Mouse (Mus musculus): ENCODE measurements around the gene Inpp4a. TPM values are rescaled to one million over a fixed set of nuclear protein-coding genes. Genes with fewer than 3 reads are reported as not detected.

The Inpp4a gene
- polyA plus RNA-seq, 1 experiment from 2014 or later: 12.7 TPM

- DNase-seq (ENCODE audit: low spot score): no peak
- Histone ChIP-seq H3K36me3 (replicated peaks) (peaks cover 31% of the 10 kb centered on the region), H3K4me3 (no peak overlapping the region), H3K9me3 (no peaks in the 10 kb centered on the region), H3K4me1 (0 out of 2 replicates have a peak, but pooled peaks cover 2% of the 10 kb centered on the region), H3K27me3 (replicated peaks; ENCODE audit: low read depth, poor library complexity, severe bottlenecking) (no peaks in the 10 kb centered on the region), H3K27ac (replicated peaks) (no peak overlapping the region)
- WGBS: 90% methylated on average over 7 of the region's 7 CpGs
Measured at GRCm38 (mm10) chr1:37368768-37369385, 69.2 kb downstream of the Inpp4a start.

GRCm38 (mm10) chr1:37376177-37376576 is 76.5 kb downstream of the Inpp4a start:
- H3K27me3 ChIP-seq (replicated peaks; ENCODE audit: low read depth, poor library complexity, severe bottlenecking): no peaks in the 10 kb centered on the region
- no peak for DNase-seq (ENCODE audit: low spot score)

DNA sequence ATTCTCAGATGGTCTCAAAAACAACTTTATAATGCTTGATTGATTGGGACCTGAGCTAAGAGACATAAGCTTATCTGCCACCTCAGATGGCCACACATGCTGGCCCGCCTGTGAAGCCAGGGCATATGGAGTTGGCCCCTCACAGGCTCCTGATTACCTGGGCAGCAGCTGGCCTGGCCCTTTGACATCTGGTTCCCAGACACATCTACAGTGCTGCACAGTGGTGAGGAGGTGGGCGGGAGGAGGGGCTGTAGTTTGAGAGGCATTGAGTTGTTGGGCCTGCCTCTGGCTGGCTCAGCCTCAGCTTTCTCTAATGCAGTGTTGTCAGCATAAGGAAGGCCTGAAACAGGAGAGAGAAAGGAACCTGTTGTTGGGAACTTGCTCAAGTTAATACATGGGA is 77.1 kb downstream of the Inpp4a start:
- peak; percentile 30 for DNase-seq (ENCODE audit: low spot score)
- Histone ChIP-seq H3K27ac (replicated peaks) (no peak overlapping the region), H3K4me1 (peaks cover 8% of the 10 kb centered on the region), H3K36me3 (replicated peaks) (peaks cover 23% of the 10 kb centered on the region), H3K4me3 (no peak overlapping the region), H3K9me3 (no peaks in the 10 kb centered on the region), H3K27me3 (replicated peaks; ENCODE audit: low read depth, poor library complexity, severe bottlenecking) (no peaks in the 10 kb centered on the region)
- WGBS: 72% methylated on average over 2 of the region's 2 CpGs

More at GRCm38 (mm10) chr1:37376177-37376576, 76.5 kb downstream of the Inpp4a start:
- no peaks in the 10 kb centered on the region for H3K9me3 ChIP-seq
- no peak overlapping the region for H3K27ac ChIP-seq (replicated peaks)
- peaks cover 8% of the 10 kb centered on the region for H3K4me1 ChIP-seq
- 85% methylated on average over 8 of the region's 8 CpGs for WGBS
- H3K36me3 ChIP-seq (replicated peaks): peaks cover 23% of the 10 kb centered on the region
- no peak overlapping the region for H3K4me3 ChIP-seq

DNA sequence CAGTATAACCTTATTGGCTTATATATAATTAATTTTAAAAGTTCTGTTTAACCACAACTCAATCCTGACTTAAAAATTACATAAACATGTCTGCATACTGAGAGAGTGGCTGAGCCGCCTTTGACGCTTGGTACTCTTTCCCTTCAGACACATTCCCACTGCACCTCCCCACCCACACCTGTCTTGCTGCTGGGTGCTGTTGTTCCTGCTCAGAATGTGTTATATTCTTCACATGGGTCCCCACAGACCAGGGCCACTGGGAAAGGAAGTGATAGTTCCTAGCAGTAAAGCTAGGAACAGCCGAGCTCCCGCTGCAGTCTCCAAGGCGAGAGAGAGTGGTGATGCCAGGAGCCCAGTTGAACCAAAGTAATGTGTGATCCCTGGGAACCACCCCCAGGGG is 78.4 kb downstream of the Inpp4a start:
- no peak for DNase-seq (ENCODE audit: low spot score)
- 94% methylated on average over 5 of the region's 5 CpGs for WGBS
- H3K27ac ChIP-seq (replicated peaks): no peak overlapping the region
- H3K9me3 ChIP-seq: no peaks in the 10 kb centered on the region
- peaks cover 23% of the 10 kb centered on the region for H3K36me3 ChIP-seq (replicated peaks)
- no peak overlapping the region for H3K4me3 ChIP-seq
- no peaks in the 10 kb centered on the region for H3K27me3 ChIP-seq (replicated peaks; ENCODE audit: low read depth, poor library complexity, severe bottlenecking)
- H3K4me1 ChIP-seq: peaks cover 6% of the 10 kb centered on the region

GRCm38 (mm10) chr1:37379536-37379935 is 79.9 kb downstream of the Inpp4a start:
- Histone ChIP-seq H3K9me3 (no peaks in the 10 kb centered on the region), H3K27me3 (replicated peaks; ENCODE audit: low read depth, poor library complexity, severe bottlenecking) (no peaks in the 10 kb centered on the region), H3K36me3 (replicated peaks) (peaks cover 23% of the 10 kb centered on the region), H3K4me3 (no peak overlapping the region), H3K4me1 (peaks cover 6% of the 10 kb centered on the region), H3K27ac (replicated peaks) (no peak overlapping the region)
- WGBS: 69% methylated on average over 4 of the region's 4 CpGs
- no peak for DNase-seq (ENCODE audit: low spot score)

DNA sequence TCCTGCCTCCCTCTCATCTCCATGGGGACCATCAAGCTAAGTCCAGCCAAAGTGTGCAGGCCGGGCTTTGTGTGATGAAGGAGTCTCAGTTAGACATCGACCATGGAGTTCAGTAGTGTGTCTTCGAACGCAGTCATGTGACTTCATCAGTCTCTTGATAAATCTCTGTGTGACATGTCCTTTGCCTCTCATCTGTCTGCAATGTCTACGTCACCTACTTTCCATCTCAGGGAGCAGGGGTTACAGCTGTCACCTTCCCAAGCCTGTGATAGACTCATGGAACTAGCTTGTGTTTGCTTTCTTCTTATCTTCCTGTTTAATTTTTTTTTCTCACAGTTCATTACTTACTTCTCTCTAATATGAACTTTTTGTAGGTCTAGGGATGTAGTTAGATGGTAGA is 81.2 kb downstream of the Inpp4a start:
- Histone ChIP-seq H3K4me1 (peaks cover 6% of the 10 kb centered on the region), H3K9me3 (no peaks in the 10 kb centered on the region), H3K27me3 (replicated peaks; ENCODE audit: low read depth, poor library complexity, severe bottlenecking) (no peaks in the 10 kb centered on the region), H3K36me3 (replicated peaks) (peaks cover 15% of the 10 kb centered on the region), H3K27ac (replicated peaks) (no peak overlapping the region), H3K4me3 (no peak overlapping the region)
- 95% methylated on average over 5 of the region's 5 CpGs for WGBS
- DNase-seq (ENCODE audit: low spot score): no peak

- H3K4me3 ChIP-seq: no peak overlapping the region
- H3K9me3 ChIP-seq: no peaks in the 10 kb centered on the region
- WGBS: 90% methylated on average over 3 of the region's 3 CpGs
- no peak overlapping the region for H3K27ac ChIP-seq (replicated peaks)
- no peaks in the 10 kb centered on the region for H3K27me3 ChIP-seq (replicated peaks; ENCODE audit: low read depth, poor library complexity, severe bottlenecking)
- DNase-seq (ENCODE audit: low spot score): no peak
- peaks cover 11% of the 10 kb centered on the region for H3K36me3 ChIP-seq (replicated peaks)
- H3K4me1 ChIP-seq: peaks cover 12% of the 10 kb centered on the region
Measured at GRCm38 (mm10) chr1:37384304-37384703, 84.6 kb downstream of the Inpp4a start.

- H3K36me3 ChIP-seq (replicated peaks): peaks cover 7% of the 10 kb centered on the region; the same call in 1 of the 2 replicates
- 75% methylated on average over 7 of the region's 7 CpGs for WGBS
- H3K9me3 ChIP-seq: no peaks in the 10 kb centered on the region
- no peak for DNase-seq (ENCODE audit: low spot score)
- H3K27me3 ChIP-seq (replicated peaks; ENCODE audit: low read depth, poor library complexity, severe bottlenecking): no peaks in the 10 kb centered on the region
- H3K4me1 ChIP-seq: peaks cover 13% of the 10 kb centered on the region
- H3K4me3 ChIP-seq: no peak overlapping the region
- peak overlapping the region; percentile 44; the same call in 1 of the 2 replicates for H3K27ac ChIP-seq (replicated peaks)
Measured at GRCm38 (mm10) chr1:37386448-37386971, 86.8 kb downstream of the Inpp4a start.

- Histone ChIP-seq H3K27ac (replicated peaks) (no peak overlapping the region), H3K4me3 (no peak overlapping the region), H3K36me3 (replicated peaks) (peaks cover 17% of the 10 kb centered on the region; the same call in 1 of the 2 replicates), H3K4me1 (peaks cover 5% of the 10 kb centered on the region; the same call in 1 of the 2 replicates), H3K9me3 (no peaks in the 10 kb centered on the region), H3K27me3 (replicated peaks; ENCODE audit: low read depth, poor library complexity, severe bottlenecking) (no peaks in the 10 kb centered on the region)
- 86% methylated on average over 5 of the region's 5 CpGs for WGBS
- no peak for DNase-seq (ENCODE audit: low spot score)
Measured at GRCm38 (mm10) chr1:37393174-37393573, 93.5 kb downstream of the Inpp4a start.

DNA sequence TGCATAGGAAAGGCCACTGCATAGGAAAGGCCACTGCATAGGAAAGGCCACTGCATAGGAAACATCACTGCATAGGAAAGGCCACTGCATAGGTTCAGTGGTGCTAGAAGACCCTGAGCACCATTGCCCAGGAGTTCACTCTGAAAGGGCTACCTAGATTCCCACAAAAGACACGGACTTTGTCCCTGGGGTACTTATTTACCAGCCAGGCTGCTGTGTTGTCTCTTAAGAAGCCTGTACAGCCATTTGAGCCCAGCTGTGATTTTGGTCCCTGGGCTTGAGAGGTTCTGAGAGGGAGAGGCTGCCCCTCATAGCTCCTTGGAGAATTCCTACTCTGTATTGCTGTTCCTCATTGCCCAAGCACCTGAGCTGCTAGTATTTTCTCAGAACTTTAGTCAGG is 96.8 kb downstream of the Inpp4a start:
- Histone ChIP-seq H3K9me3 (no peaks in the 10 kb centered on the region), H3K27me3 (replicated peaks; ENCODE audit: low read depth, poor library complexity, severe bottlenecking) (no peaks in the 10 kb centered on the region), H3K4me1 (no peaks in the 10 kb centered on the region; the same call in 1 of the 2 replicates), H3K36me3 (replicated peaks) (peaks cover 10% of the 10 kb centered on the region; the same call in 1 of the 2 replicates), H3K27ac (replicated peaks) (no peak overlapping the region), H3K4me3 (no peak overlapping the region)
- WGBS: 81% methylated on average over 1 of the region's 1 CpGs
- no peak for DNase-seq (ENCODE audit: low spot score)

DNA sequence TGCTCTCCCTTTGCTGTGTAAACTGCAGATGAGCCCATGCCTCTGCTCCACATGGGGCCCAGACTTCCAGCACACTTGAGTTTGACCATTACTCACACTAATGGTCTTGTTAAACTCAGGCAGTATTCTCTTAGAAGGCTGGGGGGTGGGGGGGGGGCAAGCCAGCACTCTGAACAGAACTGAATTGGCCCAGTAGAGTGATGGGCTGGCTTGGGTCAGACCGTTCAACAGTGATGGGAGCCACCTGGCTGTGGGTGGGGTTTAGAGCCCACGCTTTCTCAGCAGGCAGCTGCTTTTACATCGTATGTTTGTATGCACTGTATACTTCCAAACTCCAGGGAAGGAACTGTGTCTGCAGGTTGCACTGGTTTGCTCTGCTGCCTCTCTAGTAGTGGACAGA is 99.3 kb downstream of the Inpp4a start:
- H3K4me3 ChIP-seq: no peak overlapping the region
- no peak for DNase-seq (ENCODE audit: low spot score)
- H3K27me3 ChIP-seq (replicated peaks; ENCODE audit: low read depth, poor library complexity, severe bottlenecking): no peaks in the 10 kb centered on the region
- no peak overlapping the region for H3K27ac ChIP-seq (replicated peaks)
- H3K4me1 ChIP-seq: no peaks in the 10 kb centered on the region; the same call in 1 of the 2 replicates
- WGBS: 75% methylated on average over 3 of the region's 3 CpGs
- H3K9me3 ChIP-seq: no peaks in the 10 kb centered on the region
- H3K36me3 ChIP-seq (replicated peaks): peaks cover 5% of the 10 kb centered on the region; the same call in 1 of the 2 replicates

- H3K27me3 ChIP-seq (replicated peaks; ENCODE audit: low read depth, poor library complexity, severe bottlenecking): no peaks in the 10 kb centered on the region
- H3K4me1 ChIP-seq: no peaks in the 10 kb centered on the region; the same call in 1 of the 2 replicates
- H3K9me3 ChIP-seq: no peaks in the 10 kb centered on the region
- 83% methylated on average over 8 of the region's 8 CpGs for WGBS
- H3K4me3 ChIP-seq: no peak overlapping the region
- no peak for DNase-seq (ENCODE audit: low spot score)
- no peak overlapping the region for H3K27ac ChIP-seq (replicated peaks)
- H3K36me3 ChIP-seq (replicated peaks): peaks cover 5% of the 10 kb centered on the region; the same call in 1 of the 2 replicates
Measured at GRCm38 (mm10) chr1:37399734-37400133, 100.1 kb downstream of the Inpp4a start.

DNA sequence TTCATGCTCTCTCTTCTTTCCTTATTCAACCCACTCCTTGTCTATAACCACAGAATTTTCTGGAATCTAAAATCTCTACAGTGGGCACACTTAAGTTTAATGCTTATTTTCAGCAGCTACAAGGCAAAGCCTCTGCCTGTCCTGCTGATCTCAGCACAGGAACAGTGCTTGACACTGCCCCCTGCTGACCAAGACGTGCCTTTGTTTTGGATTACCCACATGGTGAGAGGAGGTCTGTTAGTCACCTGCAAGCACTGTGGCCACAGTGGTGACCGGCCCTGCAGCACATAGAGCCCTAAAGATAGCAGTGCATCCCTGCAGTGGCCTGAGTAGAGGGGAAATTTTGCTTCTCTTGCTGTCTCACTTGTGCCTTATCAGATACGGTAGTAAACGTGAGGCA is 102.0 kb downstream of the Inpp4a start:
- WGBS: 60% methylated on average over 4 of the region's 4 CpGs
- no peak overlapping the region for H3K4me3 ChIP-seq

More for the DNA sequence above, 102.0 kb downstream of the Inpp4a start:
- no peaks in the 10 kb centered on the region for H3K36me3 ChIP-seq (replicated peaks)
- H3K27me3 ChIP-seq (replicated peaks; ENCODE audit: low read depth, poor library complexity, severe bottlenecking): no peaks in the 10 kb centered on the region
- no peaks in the 10 kb centered on the region; the same call in 1 of the 2 replicates for H3K4me1 ChIP-seq
- no peak overlapping the region for H3K27ac ChIP-seq (replicated peaks)
- peak; percentile 63 for DNase-seq (ENCODE audit: low spot score)
- no peaks in the 10 kb centered on the region for H3K9me3 ChIP-seq

Measured in embryonic facial prominence, embryonic 10.5 days (tissue).